Mouse (Mus musculus): ENCODE data around the gene Iltifb.
"Not testable (repeated sequence)": the region's sequence is repeated elsewhere in the genome, so short reads cannot be mapped to it uniquely, and the experiment has no call there.

GRCm38 (mm10) chr10:118337731-118338130 lies 42.9 kb upstream of the Iltifb start, which contains the start of gene Gm9045:
- not testable (repeated sequence) for TF ChIP-seq EP300, CTCF (IDR thresholded peaks at IDR 0.05; ENCODE audit: low read depth)
